Mouse (Mus musculus): Measurements from ENCODE around the gene Ucp3. TPM values are rescaled to one million over a fixed set of nuclear protein-coding genes. Genes with fewer than 3 reads are reported as not detected.

The Ucp3 gene
- total and polyA plus RNA-seq, 2 experiments = not detected

DNA sequence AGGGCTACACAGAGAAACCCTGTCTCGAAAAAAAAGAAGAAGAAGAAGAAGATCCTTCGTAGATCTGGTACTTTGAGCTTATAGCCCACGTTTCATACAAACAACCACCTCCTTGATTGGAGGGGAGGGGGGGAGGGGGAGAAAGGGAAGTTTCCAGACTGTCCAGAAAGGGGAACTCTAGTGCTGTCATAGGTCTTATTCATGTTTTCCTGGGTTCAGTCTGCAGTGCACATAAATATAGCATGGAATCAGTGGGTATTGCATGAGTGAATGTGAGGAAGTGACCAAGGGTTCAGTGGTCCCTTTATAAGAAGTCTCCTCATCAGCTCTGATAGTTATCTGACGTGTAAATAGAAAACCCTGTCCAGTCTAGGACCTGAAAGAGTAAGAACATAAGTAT lies 29.1 kb upstream of the Ucp3 start:
- H3K4me1 ChIP-seq (ENCODE audit: control insufficient read depth, insufficient read depth, low read length) = no peaks in the 10 kb centered on the region
- no peaks in the 10 kb centered on the region for H3K27me3 ChIP-seq (ENCODE audit: control insufficient read depth, insufficient read depth, low read length)
- DNase-seq (ENCODE audit: extremely low read depth, low read depth, low spot score) = no peak
- H3K27ac ChIP-seq (replicated peaks; ENCODE audit: insufficient read depth, low read depth, low read length) = no peak overlapping the region
- H3K79me2 ChIP-seq (ENCODE audit: control insufficient read depth, insufficient read depth, low read length) = no peaks in the 10 kb centered on the region
- peaks cover 42% of the 10 kb centered on the region for H3K36me3 ChIP-seq (ENCODE audit: control insufficient read depth, insufficient read depth, low read length)
- H3K4me3 ChIP-seq (ENCODE audit: insufficient read depth, low read depth, low read length) = no peak overlapping the region
- WGBS = 88% methylated on average over 4 of the region's 4 CpGs
- no peak for TF ChIP-seq POLR2A (IDR thresholded peaks at IDR 0.05; ENCODE audit: extremely low read depth, insufficient read depth, low read length)
- TF ChIP-seq CTCF (IDR thresholded peaks at IDR 0.05; ENCODE audit: low read depth, low read length) = no peak
- H3K9ac ChIP-seq (ENCODE audit: low read depth, low read length) = no peak overlapping the region

DNA sequence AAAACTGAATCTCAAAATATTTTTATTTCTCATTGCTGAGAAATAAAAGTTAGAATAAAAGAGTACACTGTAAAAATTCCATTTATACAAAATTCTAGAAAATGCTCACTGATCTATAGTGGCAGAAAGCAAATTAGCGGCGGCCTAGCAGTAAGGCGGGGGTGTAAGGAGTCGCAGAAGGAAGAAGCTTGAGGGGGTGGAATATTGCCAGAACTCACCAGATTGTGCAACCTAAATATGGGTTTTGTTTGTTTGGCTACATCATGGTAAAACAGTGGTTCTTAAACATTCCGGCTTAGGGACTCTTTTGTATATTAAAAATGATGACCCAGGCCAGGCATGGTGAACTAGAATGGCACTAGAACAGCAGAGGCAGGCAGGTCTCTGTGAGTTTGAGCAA lies 26.5 kb upstream of the Ucp3 start:
- WGBS = 82% methylated on average over 5 of the region's 5 CpGs

DNA sequence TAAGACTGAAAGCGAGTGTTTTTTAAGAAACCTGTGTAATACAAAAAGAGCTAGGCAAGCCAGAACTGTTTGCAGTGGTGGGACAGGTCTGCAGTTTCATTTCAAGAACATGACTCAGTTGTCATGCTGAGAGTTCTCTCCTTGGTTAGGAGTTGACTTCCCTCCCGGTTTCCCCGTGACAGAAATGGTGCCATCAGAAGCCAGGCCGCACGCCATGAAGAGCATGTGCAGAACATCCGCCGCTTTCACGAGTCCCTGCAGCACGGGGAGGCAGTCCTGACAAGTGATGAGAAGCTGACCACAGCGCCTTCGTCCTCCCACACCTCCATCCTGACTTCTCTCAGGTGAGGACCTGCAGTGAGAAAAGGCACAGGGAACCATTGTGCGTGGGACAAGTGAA lies 24.3 kb upstream of the Ucp3 start:
- H3K27me3 ChIP-seq (ENCODE audit: control insufficient read depth, insufficient read depth, low read length) = no peaks in the 10 kb centered on the region
- H3K9ac ChIP-seq (ENCODE audit: low read depth, low read length) = no peak overlapping the region
- H3K4me3 ChIP-seq (ENCODE audit: insufficient read depth, low read depth, low read length) = no peak overlapping the region
- no peaks in the 10 kb centered on the region for H3K79me2 ChIP-seq (ENCODE audit: control insufficient read depth, insufficient read depth, low read length)
- 95% methylated on average over 12 of the region's 12 CpGs for WGBS
- H3K27ac ChIP-seq (replicated peaks; ENCODE audit: insufficient read depth, low read depth, low read length) = no peak overlapping the region
- TF ChIP-seq POLR2A (IDR thresholded peaks at IDR 0.05; ENCODE audit: extremely low read depth, insufficient read depth, low read length) = no peak
- TF ChIP-seq CTCF (IDR thresholded peaks at IDR 0.05; ENCODE audit: low read depth, low read length) = no peak
- H3K36me3 ChIP-seq (ENCODE audit: control insufficient read depth, insufficient read depth, low read length) = peaks cover 18% of the 10 kb centered on the region; the same call in 1 of the 2 replicates
- DNase-seq (ENCODE audit: extremely low read depth, low read depth, low spot score) = no peak
- H3K4me1 ChIP-seq (ENCODE audit: control insufficient read depth, insufficient read depth, low read length) = no peaks in the 10 kb centered on the region; the same call in 1 of the 2 replicates

More for the DNA sequence above, 26.5 kb upstream of the Ucp3 start:
- DNase-seq (ENCODE audit: extremely low read depth, low read depth, low spot score) = no peak
- H3K27me3 ChIP-seq (ENCODE audit: control insufficient read depth, insufficient read depth, low read length) = no peaks in the 10 kb centered on the region
- no peak overlapping the region for H3K27ac ChIP-seq (replicated peaks; ENCODE audit: insufficient read depth, low read depth, low read length)
- H3K4me3 ChIP-seq (ENCODE audit: insufficient read depth, low read depth, low read length) = no peak overlapping the region
- H3K36me3 ChIP-seq (ENCODE audit: control insufficient read depth, insufficient read depth, low read length) = peaks cover 29% of the 10 kb centered on the region
- H3K4me1 ChIP-seq (ENCODE audit: control insufficient read depth, insufficient read depth, low read length) = no peaks in the 10 kb centered on the region; the same call in 1 of the 2 replicates
- no peak overlapping the region for H3K9ac ChIP-seq (ENCODE audit: low read depth, low read length)
- no peaks in the 10 kb centered on the region for H3K79me2 ChIP-seq (ENCODE audit: control insufficient read depth, insufficient read depth, low read length)
- no peak for TF ChIP-seq CTCF (IDR thresholded peaks at IDR 0.05; ENCODE audit: low read depth, low read length)
- no peak for TF ChIP-seq POLR2A (IDR thresholded peaks at IDR 0.05; ENCODE audit: extremely low read depth, insufficient read depth, low read length)

DNA sequence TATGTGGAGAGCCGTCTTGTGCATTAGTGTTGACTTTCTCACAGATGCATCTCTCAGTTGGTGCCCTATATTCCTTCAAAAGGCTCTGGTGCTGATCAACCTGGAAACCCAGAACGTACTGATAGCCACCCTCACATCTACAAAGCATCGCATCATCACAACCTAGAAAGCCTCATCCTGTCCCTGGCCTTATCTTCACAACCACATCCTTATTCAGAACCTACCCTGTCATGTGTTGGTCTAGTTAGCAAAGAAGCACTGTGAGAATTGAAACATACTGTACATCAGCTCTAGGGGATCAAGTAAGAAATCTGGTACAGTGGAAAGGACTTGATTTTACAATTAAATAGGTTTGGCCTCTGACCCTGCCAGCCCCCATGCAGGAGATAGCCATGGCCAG lies 23.8 kb upstream of the Ucp3 start:
- H3K36me3 ChIP-seq (ENCODE audit: control insufficient read depth, insufficient read depth, low read length) = peaks cover 18% of the 10 kb centered on the region; the same call in 1 of the 2 replicates
- 94% methylated on average over 3 of the region's 3 CpGs for WGBS

DNA sequence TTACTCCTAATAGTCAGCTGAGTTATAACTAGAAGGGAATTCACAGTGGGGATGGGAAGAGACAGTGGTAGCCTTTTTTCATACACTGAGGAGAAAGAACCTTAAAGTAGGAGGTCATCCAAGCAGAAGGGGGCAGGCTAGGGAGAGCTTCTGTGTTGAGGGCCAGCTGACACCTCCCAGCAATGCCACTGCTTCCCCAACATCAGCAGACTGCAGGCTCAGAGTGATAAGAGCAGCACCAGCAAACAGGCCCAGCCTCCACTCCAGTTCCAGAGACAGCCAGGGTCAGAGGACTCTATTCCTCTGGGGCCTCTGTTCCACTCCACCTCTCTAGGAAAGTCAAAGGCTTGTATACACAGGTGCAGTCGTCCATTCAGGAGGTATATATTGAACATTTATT lies 14.6 kb upstream of the Ucp3 start:
- Histone ChIP-seq H3K9ac (ENCODE audit: low read depth, low read length) (no peak overlapping the region), H3K27me3 (ENCODE audit: control insufficient read depth, insufficient read depth, low read length) (no peaks in the 10 kb centered on the region), H3K79me2 (ENCODE audit: control insufficient read depth, insufficient read depth, low read length) (no peaks in the 10 kb centered on the region), H3K27ac (replicated peaks; ENCODE audit: insufficient read depth, low read depth, low read length) (no peak overlapping the region), H3K4me1 (ENCODE audit: control insufficient read depth, insufficient read depth, low read length) (peaks cover 14% of the 10 kb centered on the region), H3K36me3 (ENCODE audit: control insufficient read depth, insufficient read depth, low read length) (peaks cover 6% of the 10 kb centered on the region), H3K4me3 (ENCODE audit: insufficient read depth, low read depth, low read length) (no peak overlapping the region)
- no peak for DNase-seq (ENCODE audit: extremely low read depth, low read depth, low spot score)
- WGBS = 45% methylated on average over 1 of the region's 1 CpGs
- TF ChIP-seq POLR2A (IDR thresholded peaks at IDR 0.05; ENCODE audit: extremely low read depth, insufficient read depth, low read length) = no peak
- TF ChIP-seq CTCF (IDR thresholded peaks at IDR 0.05; ENCODE audit: low read depth, low read length) = 0 out of 2 replicates have a peak, but pooled peaks have one; percentile 8

More for the DNA sequence above, 23.8 kb upstream of the Ucp3 start:
- no peak for TF ChIP-seq CTCF (IDR thresholded peaks at IDR 0.05; ENCODE audit: low read depth, low read length)
- TF ChIP-seq POLR2A (IDR thresholded peaks at IDR 0.05; ENCODE audit: extremely low read depth, insufficient read depth, low read length) = no peak
- H3K27ac ChIP-seq (replicated peaks; ENCODE audit: insufficient read depth, low read depth, low read length) = no peak overlapping the region
- no peak overlapping the region for H3K9ac ChIP-seq (ENCODE audit: low read depth, low read length)
- H3K4me3 ChIP-seq (ENCODE audit: insufficient read depth, low read depth, low read length) = no peak overlapping the region
- no peaks in the 10 kb centered on the region; the same call in 1 of the 2 replicates for H3K4me1 ChIP-seq (ENCODE audit: control insufficient read depth, insufficient read depth, low read length)
- H3K79me2 ChIP-seq (ENCODE audit: control insufficient read depth, insufficient read depth, low read length) = no peaks in the 10 kb centered on the region
- DNase-seq (ENCODE audit: extremely low read depth, low read depth, low spot score) = no peak
- H3K27me3 ChIP-seq (ENCODE audit: control insufficient read depth, insufficient read depth, low read length) = no peaks in the 10 kb centered on the region

DNA sequence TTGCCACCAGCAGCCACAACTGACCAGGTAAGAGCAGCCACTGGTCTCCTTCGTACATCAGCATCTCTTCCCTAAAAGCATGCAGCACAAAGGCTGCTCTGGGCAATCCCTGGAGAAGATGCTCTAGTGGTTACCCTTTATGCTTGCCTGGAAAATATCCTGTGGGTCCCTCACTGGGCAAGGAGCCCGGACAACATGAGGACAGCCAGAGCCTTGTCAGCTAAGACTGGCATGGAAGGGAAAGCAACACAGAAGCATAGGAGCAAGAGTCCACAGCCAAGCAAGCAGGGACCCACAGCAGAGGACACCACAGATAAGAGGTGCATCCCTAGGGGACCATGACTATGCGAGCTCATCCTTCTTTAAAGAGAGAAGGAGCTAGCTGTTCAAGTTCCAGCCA lies 12.9 kb upstream of the Ucp3 start:
- no peak overlapping the region for H3K9ac ChIP-seq (ENCODE audit: low read depth, low read length)
- no peak overlapping the region for H3K4me3 ChIP-seq (ENCODE audit: insufficient read depth, low read depth, low read length)
- WGBS = 95% methylated on average over 3 of the region's 3 CpGs
- no peak overlapping the region for H3K27ac ChIP-seq (replicated peaks; ENCODE audit: insufficient read depth, low read depth, low read length)
- no peak for DNase-seq (ENCODE audit: extremely low read depth, low read depth, low spot score)
- H3K36me3 ChIP-seq (ENCODE audit: control insufficient read depth, insufficient read depth, low read length) = peaks cover under 1% of the 10 kb centered on the region
- peaks cover 17% of the 10 kb centered on the region for H3K4me1 ChIP-seq (ENCODE audit: control insufficient read depth, insufficient read depth, low read length)
- no peaks in the 10 kb centered on the region for H3K79me2 ChIP-seq (ENCODE audit: control insufficient read depth, insufficient read depth, low read length)
- H3K27me3 ChIP-seq (ENCODE audit: control insufficient read depth, insufficient read depth, low read length) = no peaks in the 10 kb centered on the region
- TF ChIP-seq CTCF (IDR thresholded peaks at IDR 0.05; ENCODE audit: low read depth, low read length) = no peak
- TF ChIP-seq POLR2A (IDR thresholded peaks at IDR 0.05; ENCODE audit: extremely low read depth, insufficient read depth, low read length) = no peak
